Mouse (Mus musculus) liver, embryonic 18 days (tissue): ENCODE results near the gene Rps11. TPM values are rescaled to one million over a fixed set of nuclear protein-coding genes. Genes with fewer than 3 reads are reported as not detected.

Experiments used
- polyA plus RNA-seq: library from polyadenylated mRNA; depleted of rRNA; stranded (reverse); fragments of >200 nt; gene quantifications from 2 replicates; pipeline ENCODE4 v1.2.3, GENCODE M21; 2012; rRNA removed

Gene Rps11
- 256 and 267 TPM in 2 replicates for polyA plus RNA-seq

DNA sequence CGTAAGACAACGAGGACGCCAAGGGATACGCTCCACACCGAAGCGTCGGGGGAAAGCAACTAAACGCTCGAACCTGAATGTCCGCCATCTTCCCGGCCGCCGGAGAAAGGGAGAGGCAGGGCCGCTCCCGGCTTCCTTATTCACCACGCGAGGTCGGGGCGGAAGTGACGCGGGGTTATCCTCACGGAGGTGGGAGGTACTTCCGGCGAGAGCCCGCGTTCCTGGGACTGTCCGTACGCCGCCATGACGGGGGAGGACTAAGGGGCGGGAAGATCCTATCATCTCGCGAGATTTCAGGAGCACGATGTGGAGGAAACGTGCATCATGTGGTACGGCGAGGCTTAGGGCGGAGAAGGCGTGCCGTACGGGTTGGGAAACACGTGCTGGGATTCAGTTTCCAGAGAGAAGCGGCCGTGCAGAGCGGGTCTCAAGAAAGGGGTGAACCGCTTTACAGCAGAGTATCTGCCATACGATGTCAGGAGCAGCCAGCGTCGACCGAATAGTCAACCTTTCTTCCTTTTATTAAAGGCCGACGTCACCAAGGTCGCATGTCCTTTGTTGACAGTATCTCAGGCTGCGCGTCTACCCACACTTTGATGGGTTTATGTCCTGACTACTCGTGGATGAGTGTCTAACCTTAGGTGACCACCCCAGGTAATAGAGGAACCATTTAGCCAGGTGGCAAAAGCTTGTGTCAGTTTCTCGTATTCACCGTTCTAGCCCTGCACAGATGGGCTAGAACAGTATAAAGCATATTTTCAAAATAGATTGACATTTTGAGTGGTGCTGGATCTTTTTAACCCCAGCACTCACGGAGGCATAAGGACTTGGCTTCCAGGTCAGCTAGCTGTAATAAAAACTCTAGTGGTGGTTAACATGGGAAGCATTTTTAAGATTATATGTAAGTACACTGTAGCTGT lies at the start of gene Rps11:
Rps11 (minus strand) TSS at position 216 of the 920 bp plus-strand sequence.

GRCm38 (mm10) chr7:45163735-45164490 lies 39.7 kb upstream of the Rps11 start, which contains the start of gene Slc17a7:
Gene Slc17a7, plus strand, starts transcription at chr7:45163949.

DNA sequence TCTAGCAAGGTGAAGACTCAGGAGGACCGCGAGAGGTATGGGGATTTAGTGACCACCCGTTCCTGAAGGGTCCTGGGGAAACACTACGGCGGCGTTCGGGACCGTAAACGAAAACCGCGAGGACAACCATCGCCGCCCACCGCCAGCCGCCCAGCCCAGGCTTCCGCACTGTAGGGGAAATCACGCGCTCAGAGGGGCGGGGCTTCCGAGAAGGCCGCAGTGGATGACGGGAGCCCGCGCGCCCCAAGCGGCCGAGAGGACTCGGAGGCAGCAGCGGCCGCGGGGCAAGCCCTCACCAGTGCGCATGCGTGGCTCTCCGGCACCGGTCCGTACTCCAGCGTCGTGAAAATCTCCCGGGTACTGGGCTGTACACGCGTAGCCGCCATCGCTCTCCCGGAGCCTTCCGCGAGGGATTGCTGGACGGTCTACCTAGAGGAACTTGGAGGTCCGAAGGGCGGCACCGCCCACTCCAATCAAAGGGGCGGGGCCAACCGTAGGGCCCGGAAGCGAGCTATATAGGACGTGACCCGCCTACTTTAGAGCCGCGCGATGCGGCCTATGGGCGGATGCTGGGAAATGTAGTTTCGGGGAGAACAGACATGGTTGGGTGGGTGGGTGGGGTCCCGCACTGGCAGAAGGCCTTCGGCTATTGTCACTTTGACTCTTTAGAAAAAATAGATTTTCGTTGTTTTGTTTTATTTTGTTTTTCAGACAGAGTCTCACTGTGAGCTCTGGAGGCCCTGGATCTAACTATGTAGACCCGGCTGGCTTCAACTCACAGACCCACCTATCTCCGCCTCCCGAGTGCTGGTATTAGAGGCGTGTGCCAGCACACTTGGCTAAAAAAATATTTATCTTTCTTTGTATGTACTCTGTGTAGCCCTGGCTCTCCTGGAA lies 30.1 kb upstream of the Rps11 start, which contains the start of the genes Pih1d1 and Aldh16a1:
Pih1d1 (plus strand) TSS at position 208 of the 897 bp plus-strand sequence.
Aldh16a1 (minus strand) TSS at position 489 of the 897 bp plus-strand sequence.

DNA sequence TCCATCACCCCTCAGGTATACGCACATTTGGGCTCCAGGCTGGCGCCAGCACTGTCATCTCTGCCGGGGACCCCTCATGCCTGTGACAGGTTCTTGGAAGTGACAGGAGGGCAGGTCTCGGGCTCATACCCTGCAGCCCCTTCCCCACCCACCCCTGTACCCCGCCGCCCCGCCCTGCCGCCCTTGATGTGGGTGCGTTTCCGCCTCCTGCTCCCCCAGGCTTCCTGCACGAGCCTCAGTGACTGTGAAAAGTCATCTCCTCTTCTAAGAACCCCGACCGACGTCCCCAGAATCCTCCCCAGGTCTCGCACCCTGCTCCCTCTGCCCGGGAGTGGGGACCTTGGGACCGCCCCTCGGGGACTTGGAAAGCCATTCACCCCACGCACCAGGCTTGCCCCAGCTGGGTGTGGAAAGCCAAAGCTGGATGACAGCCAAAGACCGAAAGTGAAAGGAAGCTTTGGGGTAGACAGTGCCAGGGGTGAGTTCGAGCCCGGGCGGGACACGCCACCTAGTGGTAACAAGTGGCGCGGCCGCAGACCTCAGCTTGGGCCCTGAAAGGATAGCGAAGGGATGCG lies 11.8 kb upstream of the Rps11 start, which contains the start of the genes Gm45713 and Flt3l:
Gm45713 (minus strand) TSS at position 239 of the 575 bp plus-strand sequence.
Flt3l (minus strand) TSS at position 440 of the 575 bp plus-strand sequence.

DNA sequence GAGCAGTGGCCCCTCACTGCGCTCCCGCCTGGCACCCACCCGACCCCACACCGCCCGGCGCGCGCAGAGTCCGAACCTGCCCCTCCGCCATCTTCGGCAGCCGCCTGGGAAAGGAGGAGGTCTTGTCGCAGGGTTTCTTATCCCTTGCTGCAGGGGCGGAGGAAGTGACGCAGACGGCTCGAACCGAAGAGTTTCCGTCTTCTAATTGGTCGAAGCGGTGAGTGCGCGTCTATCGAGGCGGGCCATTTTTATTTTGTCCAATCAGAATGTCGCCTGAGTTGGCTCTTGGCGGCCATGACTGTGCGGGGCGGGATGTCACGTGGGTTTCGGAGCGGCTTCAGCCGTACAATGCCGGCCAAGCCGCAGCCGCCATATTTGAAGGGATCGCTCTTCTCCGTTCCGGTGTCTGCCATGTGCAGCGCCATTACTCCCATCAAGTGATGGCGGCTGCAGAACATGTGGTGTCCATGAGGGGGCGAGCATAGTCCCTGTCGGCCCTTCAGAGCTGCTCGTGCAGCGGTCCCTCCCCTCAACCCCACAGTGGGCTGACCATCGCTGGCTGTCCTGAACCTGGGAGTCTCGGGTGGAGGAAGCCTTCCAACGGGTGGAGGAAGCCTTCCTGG lies 4.5 kb upstream of the Rps11 start, which contains the start of gene Rpl13a:
Rpl13a (minus strand) TSS at position 138 of the 623 bp plus-strand sequence.

GRCm38 (mm10) chr7:45103652-45104180 lies 20.5 kb downstream of the Rps11 start, which contains the start of gene Fcgrt:
Gene Fcgrt, minus strand, starts transcription at chr7:45103851.

GRCm38 (mm10) chr7:45092048-45092447 lies 32.2 kb downstream of the Rps11 start, which contains the start of gene Rcn3:
Gene Rcn3, minus strand, starts transcription at chr7:45092221.

Other genes starting within 250 kb of the Rps11 start
- gene Med25, start 231.7 kb downstream of the Rps11 start, polyA plus RNA-seq = 26.0 and 30.9 TPM in 2 replicates
- gene Fuz, start 228.4 kb downstream of the Rps11 start, polyA plus RNA-seq = 6.4 and 7.8 TPM in 2 replicates
- 33.1 and 39.3 TPM in 2 replicates for gene Ap2a1, start 194.9 kb downstream of the Rps11 start, polyA plus RNA-seq
- gene Tsks, start 181.2 kb downstream of the Rps11 start, polyA plus RNA-seq = 0.02 TPM in 1 of 2 replicates, not detected in the other
- 2.3 and 2.6 TPM in 2 replicates for gene Cpt1c, start 149.6 kb downstream of the Rps11 start, polyA plus RNA-seq
- 105 and 112 TPM in 2 replicates for gene Prmt1, start 137.9 kb downstream of the Rps11 start, polyA plus RNA-seq
- gene Irf3, start 126.8 kb downstream of the Rps11 start, polyA plus RNA-seq = 50.0 and 54.3 TPM in 2 replicates
- gene Bcl2l12, start 125.7 kb downstream of the Rps11 start, polyA plus RNA-seq = 9.0 and 9.5 TPM in 2 replicates
- 13.5 and 17.4 TPM in 2 replicates for gene Scaf1, start 108.1 kb downstream of the Rps11 start, polyA plus RNA-seq
- gene Rras, start 106.5 kb downstream of the Rps11 start, polyA plus RNA-seq = 41.8 and 53.8 TPM in 2 replicates
- gene Prr12, start 71.6 kb downstream of the Rps11 start, polyA plus RNA-seq = 1.1 and 1.7 TPM in 2 replicates
- gene Nosip, start 62.0 kb downstream of the Rps11 start, polyA plus RNA-seq = 24.0 and 24.4 TPM in 2 replicates
- gene Prrg2, start 61.8 kb downstream of the Rps11 start, polyA plus RNA-seq = 17.7 and 19.5 TPM in 2 replicates
- 18.6 and 20.0 TPM in 2 replicates for gene Rcn3, start 32.2 kb downstream of the Rps11 start, polyA plus RNA-seq
- gene Fcgrt, start 20.6 kb downstream of the Rps11 start, polyA plus RNA-seq = 64.9 and 71.1 TPM in 2 replicates
- gene Rpl13a, start 4.3 kb upstream of the Rps11 start, polyA plus RNA-seq = 1,073 and 1,547 TPM in 2 replicates
- gene Gm45713, start 11.8 kb upstream of the Rps11 start, polyA plus RNA-seq = 0.05 and 0.17 TPM in 2 replicates
- gene Flt3l, start 12.0 kb upstream of the Rps11 start, polyA plus RNA-seq = 7.5 and 8.3 TPM in 2 replicates
- gene Pih1d1, start 29.9 kb upstream of the Rps11 start, polyA plus RNA-seq = 32.5 and 35.0 TPM in 2 replicates
- gene Aldh16a1, start 30.1 kb upstream of the Rps11 start, polyA plus RNA-seq = 20.1 and 26.3 TPM in 2 replicates
- gene Slc17a7, start 39.5 kb upstream of the Rps11 start, polyA plus RNA-seq = 0.01 TPM in 2 replicates
- gene Gfy, start 55.1 kb upstream of the Rps11 start, polyA plus RNA-seq = not detected in 2 replicates
- gene Pth2, start 56.6 kb upstream of the Rps11 start, polyA plus RNA-seq = not detected in 2 replicates
- 0.04 and 0.05 TPM in 2 replicates for gene Ccdc155, start 80.5 kb upstream of the Rps11 start, polyA plus RNA-seq
- 0.42 and 0.52 TPM in 2 replicates for gene Dkkl1, start 87.7 kb upstream of the Rps11 start, polyA plus RNA-seq
- 21.0 and 23.1 TPM in 2 replicates for gene Tead2, start 91.3 kb upstream of the Rps11 start, polyA plus RNA-seq
- 30.2 and 33.5 TPM in 2 replicates for gene Cd37, start 114.7 kb upstream of the Rps11 start, polyA plus RNA-seq
- 0.05 and 0.06 TPM in 2 replicates for gene Slc6a16, start 116.6 kb upstream of the Rps11 start, polyA plus RNA-seq
- gene Slc6a21, start 153.1 kb upstream of the Rps11 start, polyA plus RNA-seq = 0.04 and 0.09 TPM in 2 replicates
- gene Trpm4, start 209.3 kb upstream of the Rps11 start, polyA plus RNA-seq = 3.7 and 4.2 TPM in 2 replicates
- 0.20 and 0.34 TPM in 2 replicates for gene Hrc, start 210.9 kb upstream of the Rps11 start, polyA plus RNA-seq
- 0.06 and 0.07 TPM in 2 replicates for gene Ppfia3, start 242.6 kb upstream of the Rps11 start, polyA plus RNA-seq
- 0.12 and 0.20 TPM in 2 replicates for gene Lin7b, start 246.1 kb upstream of the Rps11 start, polyA plus RNA-seq